Mouse (Mus musculus) mesoderm, embryonic 11.5 days (tissue): ENCODE results near the gene Thrap3.
A peak's percentile ranks its signal among the peaks of the same experiment; 100 is the strongest.
"Not testable (repeated sequence)": the region's sequence is repeated elsewhere in the genome, so short reads cannot be mapped to it uniquely, and the experiment has no call there.

Experiments
- DNase-seq: peaks from one replicate; pipeline ENCODE4 v3.0.0-alpha.2; 2012; ENCODE audit warnings: low read depth, low spot score

The Thrap3 gene

DNA sequence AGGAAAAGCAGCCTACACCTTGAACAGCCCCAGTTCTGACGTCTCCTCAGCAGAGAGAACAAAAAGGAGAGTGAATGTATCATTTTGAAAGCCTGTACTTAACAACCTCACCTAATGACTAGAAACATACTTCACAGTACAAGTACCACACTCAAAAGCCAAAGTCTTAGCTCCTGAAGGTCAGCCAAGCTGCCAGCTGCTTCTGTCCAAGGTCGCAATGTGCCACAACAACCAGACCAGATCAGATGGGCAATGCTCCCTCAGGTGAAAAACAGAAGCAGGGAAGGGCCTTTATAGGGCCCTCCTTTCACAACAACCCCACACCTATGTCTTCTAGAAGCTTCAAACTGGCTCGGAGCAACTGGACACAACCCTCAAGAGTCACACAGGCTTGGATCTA lies 36.5 kb downstream of the Thrap3 start:
- no peak for DNase-seq

- not testable (repeated sequence) for DNase-seq
Observed at GRCm38 (mm10) chr4:126165092-126165491, 37.5 kb downstream of the Thrap3 start.

GRCm38 (mm10) chr4:126163685-126164084 lies 38.9 kb downstream of the Thrap3 start:
- DNase-seq: no peak

- DNase-seq: no peak
Observed at GRCm38 (mm10) chr4:126163067-126163659, 39.4 kb downstream of the Thrap3 start, which contains the start of gene Sh3d21. TSS of gene Sh3d21 (minus strand) at chr4:126163491.

- DNase-seq: peak; percentile 85
Observed at GRCm38 (mm10) chr4:126162544-126163066, 40.0 kb downstream of the Thrap3 start.

DNA sequence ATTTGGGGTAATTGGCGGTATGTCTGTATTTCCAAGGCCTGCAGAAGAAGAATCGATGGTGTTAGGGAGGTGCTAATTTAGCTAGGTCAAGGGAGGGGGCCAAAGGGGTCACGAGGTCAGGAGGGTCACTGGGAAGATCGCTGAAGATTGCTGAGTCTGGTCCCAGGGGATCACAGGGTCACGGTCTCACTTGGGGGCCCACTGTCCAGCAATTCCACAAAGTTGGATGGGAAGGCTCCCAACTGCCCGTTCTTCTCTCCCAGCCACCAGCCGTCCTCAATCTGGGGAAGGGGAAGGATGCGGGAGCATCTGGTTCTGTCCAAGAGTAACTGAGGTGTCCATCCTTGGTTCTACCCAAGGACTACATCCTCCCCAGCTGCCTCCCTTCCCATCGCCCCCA lies 40.6 kb downstream of the Thrap3 start:
- DNase-seq: no peak

DNA sequence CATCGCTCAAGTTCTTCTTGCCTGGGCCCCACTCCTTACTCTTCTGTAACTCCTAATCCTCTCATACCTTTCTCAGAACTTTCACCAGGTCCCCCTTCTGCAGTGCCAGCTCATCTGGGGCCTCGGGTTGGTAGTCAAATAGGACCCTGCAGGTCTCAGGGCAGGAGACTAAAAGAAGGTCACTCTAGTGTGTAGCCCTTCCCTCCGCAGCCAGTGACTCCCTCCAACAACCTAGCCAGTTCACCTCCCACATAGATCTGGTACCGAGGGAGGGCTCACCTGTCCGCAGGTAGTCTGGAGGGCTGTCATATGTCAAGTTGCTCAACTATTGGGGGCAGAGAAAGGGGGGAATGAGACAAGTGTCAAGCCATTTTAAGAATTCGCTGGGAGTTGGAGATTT lies 41.1 kb downstream of the Thrap3 start:
- no peak for DNase-seq

DNA sequence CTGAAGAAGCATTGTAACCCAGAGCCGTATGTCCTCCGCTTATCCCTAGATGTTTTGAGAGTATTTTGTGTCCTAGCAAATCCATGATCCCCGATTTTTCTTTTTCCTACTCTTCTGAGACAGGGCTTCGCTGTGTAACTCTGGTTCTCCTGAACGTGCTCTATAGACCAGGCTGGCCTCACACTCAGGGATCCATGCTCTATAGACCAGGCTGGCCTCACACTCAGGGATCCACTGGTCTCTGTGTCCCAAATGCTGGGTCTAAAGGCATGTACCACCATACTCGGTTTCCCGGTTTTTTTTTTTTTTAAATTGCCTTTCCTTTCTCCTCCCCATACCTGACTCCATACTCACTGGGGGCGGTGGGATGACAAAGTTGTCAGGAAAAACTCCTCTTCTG lies 41.6 kb downstream of the Thrap3 start:
- DNase-seq: no peak

- no peak for DNase-seq
Observed at GRCm38 (mm10) chr4:126159455-126159854, 43.1 kb downstream of the Thrap3 start.

DNA sequence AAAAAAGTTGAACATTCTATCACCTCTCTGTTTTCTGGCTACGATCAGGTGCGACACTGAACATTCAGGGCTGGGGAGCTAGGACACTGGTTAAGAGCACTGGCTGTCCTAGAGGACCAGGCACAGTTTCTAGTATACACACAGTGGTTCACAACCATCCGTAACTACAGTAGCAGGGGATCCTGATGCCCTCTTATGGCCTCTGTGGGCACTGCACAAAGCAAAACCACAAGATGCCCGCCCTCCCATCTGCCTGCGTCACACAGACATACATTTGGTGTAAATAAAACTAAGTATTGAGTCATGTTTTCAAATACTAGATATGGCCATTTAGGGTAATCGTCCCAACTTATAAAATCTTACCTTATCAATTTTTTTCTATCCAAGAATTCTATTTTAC lies 45.0 kb downstream of the Thrap3 start:
- DNase-seq: no peak

GRCm38 (mm10) chr4:126156617-126157016 lies 45.9 kb downstream of the Thrap3 start:
- no peak for DNase-seq

DNA sequence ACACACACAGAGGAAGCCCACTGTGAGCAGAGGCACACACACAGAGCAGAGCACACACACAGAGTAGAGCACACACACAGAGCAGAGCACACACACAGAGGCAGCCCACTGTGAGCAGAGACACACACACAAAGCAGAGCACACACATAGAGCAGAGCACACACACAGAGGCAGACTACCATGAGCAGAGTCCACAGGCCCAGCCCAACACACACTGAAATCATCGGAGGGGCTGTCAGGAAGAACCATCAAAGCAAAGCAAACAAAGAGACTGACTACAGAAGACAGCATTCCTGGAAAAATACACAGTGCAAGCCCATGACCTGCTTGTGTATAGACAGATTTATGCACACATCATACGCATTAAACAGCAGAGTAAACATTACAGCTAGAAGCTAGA lies 46.7 kb downstream of the Thrap3 start:
- DNase-seq: no peak

DNA sequence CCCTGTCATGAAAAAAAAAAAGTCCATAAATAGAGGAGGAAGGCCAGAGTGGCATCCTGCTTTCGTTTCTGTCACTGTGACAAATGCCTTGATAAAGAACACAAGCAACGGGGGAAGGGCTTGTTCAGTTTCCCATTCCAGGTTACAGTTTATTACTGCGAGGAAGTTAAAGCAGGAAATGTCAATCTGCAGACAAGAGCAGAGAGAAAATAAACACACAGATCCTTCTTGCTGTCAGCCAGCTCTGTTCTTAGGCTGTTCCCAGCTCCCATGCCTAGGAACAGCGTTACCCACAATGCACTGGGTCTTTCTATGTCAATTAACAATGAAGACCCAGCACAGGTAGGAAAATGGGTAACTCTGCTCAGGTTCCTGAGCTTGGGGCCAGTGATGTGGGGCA lies 47.4 kb downstream of the Thrap3 start:
- no peak for DNase-seq

DNA sequence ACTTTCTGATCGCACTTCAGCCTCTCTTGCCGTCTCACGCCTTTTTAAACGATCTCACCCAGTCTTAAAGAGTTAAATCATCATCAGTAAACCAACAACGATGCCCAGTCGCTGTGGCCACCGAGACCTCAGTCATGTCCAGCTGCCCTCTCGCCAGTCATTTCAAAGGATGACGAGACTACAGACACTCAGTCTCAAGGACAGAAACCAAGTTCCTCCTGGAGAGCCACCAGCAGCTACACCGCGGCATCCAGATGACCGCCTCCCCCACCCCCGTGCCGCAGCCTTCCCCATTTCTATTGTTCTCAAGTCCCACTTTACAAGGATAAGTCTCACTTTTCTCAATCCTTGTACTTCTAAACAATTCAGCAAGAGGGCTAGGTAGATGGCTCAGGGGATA lies 49.7 kb downstream of the Thrap3 start:
- no peak for DNase-seq

GRCm38 (mm10) chr4:126151701-126152440 lies 50.7 kb downstream of the Thrap3 start:
- no peak for DNase-seq

DNA sequence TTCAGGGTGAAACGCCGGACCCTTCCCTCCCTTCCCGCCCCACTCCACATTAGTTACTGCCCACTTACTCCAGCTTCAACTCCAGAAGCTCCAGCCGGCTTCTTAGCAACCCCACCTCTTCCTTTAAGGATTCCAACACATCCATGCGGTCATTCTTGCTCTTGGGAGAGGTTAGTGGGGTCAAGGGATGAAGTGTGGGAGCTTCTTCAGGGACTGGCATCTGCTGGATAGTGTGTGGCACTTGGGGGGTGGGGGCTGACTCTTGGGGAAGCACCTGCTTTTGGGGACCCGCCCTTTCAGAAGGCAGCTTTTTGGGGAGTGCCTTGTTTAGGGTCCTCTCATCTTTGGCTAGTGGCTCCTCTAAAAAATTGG lies 51.6 kb downstream of the Thrap3 start:
- DNase-seq: no peak

DNA sequence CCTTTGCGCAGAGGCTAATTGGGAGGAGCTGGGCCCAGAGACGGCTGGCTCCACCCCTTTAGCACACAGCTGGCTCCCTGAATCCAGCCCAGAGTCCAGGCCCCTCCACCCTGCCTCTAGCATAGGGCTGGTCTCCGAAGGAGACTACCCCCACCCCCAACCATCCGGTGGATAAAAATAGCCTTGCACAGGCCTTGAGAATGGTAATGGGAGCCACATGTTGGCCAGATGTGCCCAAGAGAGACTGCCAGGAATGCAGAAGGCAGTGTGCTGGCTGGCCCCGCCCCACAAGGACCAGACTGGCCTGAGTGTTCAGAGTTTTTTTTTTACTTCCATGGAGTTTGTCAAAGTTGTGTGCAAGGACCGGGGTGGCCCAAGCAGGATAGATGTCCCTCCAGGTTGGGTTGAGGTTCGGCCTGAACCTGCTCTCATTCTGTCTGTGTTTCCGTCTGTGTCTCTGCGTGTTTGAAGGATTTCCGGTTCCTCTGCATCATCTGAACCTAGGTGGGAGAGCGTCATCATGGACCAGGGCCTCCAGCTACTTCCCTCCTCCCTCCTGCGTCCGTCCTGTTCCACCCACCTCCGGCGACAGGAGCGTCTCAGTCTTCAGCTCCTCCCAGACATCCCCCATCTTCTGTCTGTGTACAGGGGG lies 52.1 kb downstream of the Thrap3 start:
- peak; percentile 94 for DNase-seq

- no peak for DNase-seq
Observed at GRCm38 (mm10) chr4:126149798-126150197, 52.8 kb downstream of the Thrap3 start.

DNA sequence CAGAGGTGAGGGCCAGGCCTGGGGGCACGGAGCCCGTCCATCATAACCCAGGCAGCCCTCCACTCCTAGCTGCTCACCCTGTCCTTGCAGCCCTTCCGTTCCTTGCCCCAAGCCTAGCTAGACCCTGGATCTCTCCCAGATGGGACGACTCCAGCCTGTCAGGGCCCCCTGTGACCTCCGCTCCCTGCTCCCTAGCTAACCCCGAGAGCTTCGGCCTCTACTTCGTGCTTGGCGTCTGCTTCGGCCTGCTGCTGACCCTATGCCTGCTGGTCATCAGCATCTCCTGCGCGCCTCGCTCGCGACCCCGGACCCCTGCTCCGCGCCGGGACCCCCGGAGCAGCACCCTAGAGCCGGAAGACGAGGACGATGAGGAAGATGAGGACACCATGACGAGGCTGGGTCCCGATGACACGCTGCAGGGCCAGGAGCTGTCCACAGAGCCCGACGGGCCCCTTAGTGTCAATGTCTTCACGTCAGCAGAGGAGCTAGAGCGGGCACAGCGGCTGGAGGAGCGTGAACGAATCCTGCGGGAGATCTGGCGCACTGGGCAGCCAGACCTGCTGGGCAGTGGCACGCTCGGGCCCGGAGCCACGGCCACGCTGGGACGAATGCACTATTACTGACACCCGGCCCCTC lies 53.4 kb downstream of the Thrap3 start:
- DNase-seq: no peak

- DNase-seq: peak; percentile 73
Observed at GRCm38 (mm10) chr4:126148161-126148961, 54.2 kb downstream of the Thrap3 start.

- DNase-seq: peak; percentile 88
Observed at GRCm38 (mm10) chr4:126147533-126148160, 54.9 kb downstream of the Thrap3 start, which contains the start of gene Eva1b. TSS of gene Eva1b (plus strand) at chr4:126147744.
